Mouse (Mus musculus): ENCODE measurements around the gene Vipr2.

The Vipr2 gene

DNA sequence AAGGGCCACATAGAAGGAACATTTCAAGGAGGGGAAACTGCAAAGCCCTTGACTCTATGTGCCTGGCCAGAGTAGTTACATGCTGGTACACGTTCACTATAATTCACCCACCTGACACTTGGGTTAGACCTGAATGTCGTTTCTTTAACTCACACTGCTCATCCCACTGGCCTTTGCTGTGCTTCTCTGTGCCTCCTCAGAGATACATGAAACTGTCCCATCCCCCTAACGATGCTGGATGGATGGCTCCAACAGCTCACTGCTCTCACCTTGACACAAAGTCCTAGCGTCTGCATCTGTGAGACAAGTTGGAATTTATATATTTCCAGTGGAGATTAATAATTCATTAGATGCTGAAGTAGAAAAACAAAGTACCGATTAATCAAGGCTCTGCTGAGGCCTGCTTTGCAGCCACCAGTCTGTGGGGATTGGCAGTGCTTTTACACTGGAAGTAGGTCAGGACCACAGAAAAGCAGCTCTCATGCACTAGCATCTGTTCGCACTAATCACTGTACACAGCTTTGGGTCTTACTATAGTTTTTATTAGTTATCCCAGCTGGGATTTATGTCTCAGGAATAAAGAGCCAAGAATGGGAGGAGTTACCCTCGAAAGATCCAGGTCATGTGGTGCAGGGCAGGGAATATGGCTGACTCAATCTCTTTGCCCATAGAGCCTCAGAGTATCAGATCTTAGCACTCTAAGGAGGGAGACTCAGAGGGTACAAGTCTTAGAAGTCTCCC is 79.4 kb downstream of the Vipr2 start:
- no peak for DNase-seq (ENCODE audit: low spot score)

DNA sequence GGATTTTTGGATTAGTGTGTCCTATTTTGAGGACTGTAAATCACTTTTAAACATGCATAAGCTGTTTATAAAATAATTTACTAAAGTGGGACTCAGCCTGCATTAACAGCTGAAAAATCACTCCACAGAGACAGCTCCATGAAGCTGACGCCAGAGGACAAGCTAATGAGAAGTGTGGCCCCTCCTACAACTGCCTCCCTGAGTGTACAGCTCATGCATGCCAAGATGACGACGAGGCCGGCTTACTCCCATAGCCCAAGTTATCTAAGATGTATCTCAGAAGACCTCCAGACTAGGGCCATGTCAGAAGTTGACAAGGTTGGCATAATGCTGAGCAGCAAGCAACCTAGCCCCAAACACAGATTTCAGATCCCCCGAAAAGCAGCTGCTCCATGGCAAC is 81.7 kb downstream of the Vipr2 start:
- DNase-seq (ENCODE audit: low spot score), result no peak

DNA sequence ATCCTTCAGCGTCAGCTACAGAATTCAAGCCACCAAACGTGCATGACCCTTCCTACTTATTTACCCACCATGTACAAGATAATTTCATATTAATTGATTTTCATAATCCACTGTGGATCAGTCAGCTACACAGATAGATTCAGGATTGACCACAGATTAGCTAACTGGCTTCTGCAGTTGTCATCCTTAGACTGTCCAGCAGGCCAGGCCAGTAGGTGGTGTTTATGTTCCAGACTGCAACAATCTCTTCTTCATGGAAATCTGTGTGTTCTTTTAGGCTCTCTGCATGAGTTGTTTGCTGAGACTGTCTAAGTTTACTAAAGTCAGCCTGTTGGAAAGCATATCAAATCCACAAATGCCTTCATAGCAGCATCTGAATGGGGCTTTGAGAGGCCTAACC is 82.2 kb downstream of the Vipr2 start:
- DNase-seq (ENCODE audit: low spot score), result peak; percentile 8

DNA sequence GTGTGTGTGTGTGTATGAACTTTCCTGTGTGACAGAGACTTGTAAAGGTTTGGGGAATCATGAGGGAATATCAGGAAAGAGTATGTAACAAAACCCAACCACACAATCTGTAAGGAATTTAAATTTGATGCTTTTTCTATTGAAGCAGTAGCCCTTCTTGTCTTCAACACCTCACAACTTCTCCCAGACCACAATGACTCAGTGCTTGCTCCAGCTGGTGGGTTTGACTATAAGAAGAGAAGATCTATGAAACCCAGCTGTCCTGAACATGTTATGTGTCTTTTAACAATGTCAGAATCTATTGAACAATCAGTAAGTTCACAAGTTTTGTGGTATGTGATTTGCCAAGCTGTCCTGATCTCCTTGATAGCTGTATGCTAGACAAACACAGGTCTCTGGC is 87.8 kb downstream of the Vipr2 start:
- no peak for DNase-seq (ENCODE audit: low spot score)

DNA sequence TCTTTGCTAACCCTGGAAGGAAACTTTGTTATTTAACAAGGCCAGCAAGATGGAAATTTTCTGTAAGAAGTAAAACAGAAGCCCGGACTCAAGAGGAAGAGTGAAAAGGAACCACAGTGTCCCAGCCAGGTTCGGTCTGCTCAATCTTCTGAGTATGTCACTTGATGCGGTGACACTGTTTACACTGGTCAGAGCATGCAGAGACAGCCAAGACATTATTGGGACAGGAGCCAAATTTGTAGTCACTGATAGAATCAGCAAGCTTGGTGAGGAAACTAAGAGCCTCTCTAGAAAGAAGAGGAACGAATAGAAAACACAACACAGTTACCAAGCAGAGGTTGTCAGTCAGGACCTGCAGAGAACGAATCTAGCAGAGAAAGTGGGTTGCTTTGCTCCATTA is 92.1 kb downstream of the Vipr2 start:
- DNase-seq (ENCODE audit: low spot score), result peak; percentile 66

DNA sequence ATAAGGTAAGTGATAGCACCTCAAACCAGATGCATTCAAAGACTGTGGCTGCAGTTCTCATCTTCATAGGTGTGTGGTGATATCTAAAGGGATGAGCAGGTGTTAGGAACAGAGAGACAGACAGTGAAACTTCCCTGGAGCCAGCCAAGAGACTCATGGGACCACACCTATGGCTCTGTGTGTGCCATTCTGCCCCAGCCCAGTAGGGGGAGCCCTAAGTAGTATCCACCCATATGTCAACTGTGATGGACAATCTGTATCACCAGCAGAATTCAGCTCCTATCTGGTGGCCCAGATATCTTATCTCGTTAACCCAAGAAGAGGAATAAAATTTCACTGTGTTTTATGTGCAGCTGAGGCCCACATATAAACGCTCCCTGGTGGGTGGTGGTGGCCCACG is 99.4 kb downstream of the Vipr2 start:
- DNase-seq (ENCODE audit: low spot score), result no peak

DNA sequence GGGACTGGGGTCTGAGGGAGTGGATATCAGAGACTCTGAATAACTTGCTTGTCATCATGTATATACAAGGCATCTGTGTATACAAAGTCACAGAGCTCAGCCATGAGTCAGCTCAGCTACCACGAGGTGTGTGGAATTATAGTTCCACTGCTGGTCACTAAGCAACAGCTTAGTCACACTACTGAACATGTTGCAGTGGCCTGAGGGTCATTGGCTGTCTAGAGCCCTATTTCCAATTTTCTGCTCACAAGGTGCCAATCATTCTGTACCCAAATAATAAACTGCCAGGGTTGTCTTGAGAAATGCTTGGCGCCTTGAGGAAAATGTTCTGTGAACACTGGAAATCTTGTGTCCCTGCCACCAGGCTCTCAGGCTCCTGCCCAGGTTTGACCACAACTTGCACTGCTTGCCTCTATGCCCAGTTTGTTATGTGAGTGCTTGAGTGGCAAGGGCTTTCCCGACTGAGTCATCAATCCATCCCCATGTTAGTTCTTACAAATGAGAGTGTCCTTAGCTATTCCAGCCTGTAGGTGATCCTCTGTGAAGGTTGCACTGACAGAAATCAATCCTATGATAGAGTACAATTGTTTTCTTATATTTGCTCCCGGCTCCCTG is 104.0 kb downstream of the Vipr2 start:
- DNase-seq (ENCODE audit: low spot score), result peak; percentile 91

DNA sequence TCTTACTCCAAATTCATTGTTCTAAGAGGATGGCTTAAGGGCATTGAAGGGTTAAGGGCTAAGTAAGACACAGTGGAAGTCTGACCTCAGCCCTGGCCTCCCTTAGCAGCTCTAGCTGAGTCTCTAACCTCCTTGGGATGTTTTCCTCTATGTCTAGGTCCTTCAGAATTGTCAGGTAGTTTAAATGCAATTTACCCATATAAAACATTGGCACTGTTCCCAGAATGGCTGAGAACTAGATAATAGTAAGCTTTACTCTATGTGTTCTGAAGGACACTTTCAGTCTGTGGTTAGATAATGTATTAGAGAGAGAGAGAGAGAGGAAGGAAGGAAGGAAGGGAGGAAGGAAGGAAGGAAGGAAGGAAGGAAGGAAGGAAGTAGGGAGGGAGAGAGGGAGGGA is 104.8 kb downstream of the Vipr2 start:
- DNase-seq (ENCODE audit: low spot score), result no peak

DNA sequence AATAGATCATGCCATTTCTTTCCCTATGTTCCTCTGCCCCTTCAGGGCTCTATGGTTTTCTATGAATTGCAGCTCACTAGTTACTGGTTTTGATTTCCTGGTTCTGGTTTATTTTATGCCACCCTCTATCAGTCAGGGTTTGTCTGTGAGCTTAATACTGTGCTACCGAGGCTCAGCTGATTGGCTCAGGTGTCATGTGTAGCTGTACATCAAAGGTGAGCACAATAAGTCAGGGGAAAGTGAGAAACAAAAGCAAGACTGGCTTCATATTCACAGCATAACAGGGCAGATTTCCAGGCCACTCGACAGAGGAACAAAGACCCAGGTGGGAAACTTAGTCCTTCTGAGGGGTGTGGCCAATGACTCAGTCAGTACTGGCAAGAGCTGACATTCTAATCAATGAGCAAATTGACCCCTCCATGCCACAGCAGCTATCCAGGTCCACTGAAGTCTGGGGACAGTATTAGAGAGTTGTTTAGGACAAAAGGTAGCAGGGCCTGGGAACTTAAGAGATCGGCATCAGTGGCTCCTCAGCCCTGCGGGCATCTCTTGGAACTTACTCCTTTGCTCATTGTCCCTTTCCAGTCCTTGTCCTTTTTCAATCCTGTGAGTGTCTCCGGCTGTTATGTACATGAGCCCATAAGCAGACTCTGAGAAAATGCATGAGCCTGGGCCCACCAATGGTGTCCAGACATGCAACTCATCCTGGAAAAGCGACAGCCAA is 105.8 kb downstream of the Vipr2 start:
- DNase-seq (ENCODE audit: low spot score), result no peak

DNA sequence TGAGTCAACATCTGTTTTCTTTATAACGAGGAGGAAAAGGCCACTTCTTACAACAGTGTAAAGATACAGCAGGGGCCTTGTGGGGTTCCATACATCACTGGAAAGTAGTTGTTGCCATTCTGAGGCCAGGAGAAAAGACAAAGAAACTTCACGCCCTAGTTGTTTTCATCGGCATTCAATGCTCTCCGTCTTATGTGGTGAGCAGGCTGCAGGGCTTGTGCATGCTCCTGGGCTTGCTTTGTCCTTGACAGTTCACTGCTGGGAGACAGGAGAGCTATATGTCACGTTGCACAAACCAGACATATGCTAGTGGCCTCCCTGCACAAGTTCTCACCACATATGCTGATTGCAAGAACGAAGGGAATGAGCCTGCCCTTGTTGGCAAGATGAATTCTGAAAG is 116.4 kb downstream of the Vipr2 start:
- DNase-seq (ENCODE audit: low spot score), result no peak

DNA sequence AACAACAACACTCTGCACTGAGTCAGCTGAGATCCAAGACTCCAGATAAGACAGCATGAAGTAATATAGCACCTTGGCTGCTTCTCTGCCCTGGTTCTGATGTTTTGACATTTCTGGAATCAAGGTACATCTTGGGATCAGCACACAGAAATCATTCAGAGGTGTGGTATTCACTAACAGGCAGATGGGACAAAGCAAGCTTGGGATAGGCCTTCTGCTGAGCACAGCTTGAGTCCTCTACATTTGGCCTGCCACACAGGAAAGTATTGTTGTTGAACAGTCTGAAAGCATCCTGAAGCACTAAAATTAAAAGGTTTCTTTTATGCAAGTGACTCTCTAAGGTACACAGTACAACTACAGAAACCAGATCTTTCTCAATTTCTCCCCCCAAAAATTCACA is 117.1 kb downstream of the Vipr2 start:
- DNase-seq (ENCODE audit: low spot score), result no peak

All from adipocyte (in vitro differentiated cells).